Mouse (Mus musculus): ENCODE results near the gene Mettl16. TPM values are rescaled to one million over a fixed set of nuclear protein-coding genes. Genes with fewer than 3 reads are reported as not detected.

The Mettl16 gene
- polyA plus RNA-seq, 1 experiment from 2014 or later: 35.2 TPM

GRCm38 (mm10) chr11:74850998-74851661 is 80.5 kb downstream of the Mettl16 start:
- Histone ChIP-seq H3K36me3 (replicated peaks; ENCODE audit: control insufficient read depth, insufficient read depth) (peaks cover 50% of the 10 kb centered on the region), H3K4me1 (replicated peaks; ENCODE audit: control insufficient read depth, insufficient read depth, low read length) (no peaks in the 10 kb centered on the region), H3K9ac (no peak overlapping the region), H3K9me3 (ENCODE audit: control insufficient read depth, low read length) (no peaks in the 10 kb centered on the region), H3K27me3 (ENCODE audit: control insufficient read depth, insufficient read depth, low read length) (no peaks in the 10 kb centered on the region), H3K4me3 (replicated peaks; ENCODE audit: low read length) (no peak overlapping the region), H3K4me2 (replicated peaks) (no peak overlapping the region), H3K27ac (no peak overlapping the region)
- 85% methylated on average over 14 of the region's 14 CpGs for WGBS
- DNase-seq (ENCODE audit: low spot score): no peak
- ATAC-seq (ENCODE audit: low FRiP score): no peak

- H3K27me3 ChIP-seq (ENCODE audit: control insufficient read depth, insufficient read depth, low read length): no peaks in the 10 kb centered on the region
- peaks cover 74% of the 10 kb centered on the region for H3K36me3 ChIP-seq (replicated peaks; ENCODE audit: control insufficient read depth, insufficient read depth)
- ATAC-seq (ENCODE audit: low FRiP score) (no peak), DNase-seq (ENCODE audit: low spot score) (no peak)
- H3K9ac ChIP-seq: no peak overlapping the region
- no peak overlapping the region for H3K27ac ChIP-seq
- H3K4me3 ChIP-seq (replicated peaks; ENCODE audit: low read length): no peak overlapping the region
- 88% methylated on average over 9 of the region's 9 CpGs for WGBS
- no peaks in the 10 kb centered on the region for H3K4me1 ChIP-seq (replicated peaks; ENCODE audit: control insufficient read depth, insufficient read depth, low read length)
- no peaks in the 10 kb centered on the region for H3K9me3 ChIP-seq (ENCODE audit: control insufficient read depth, low read length)
- H3K4me2 ChIP-seq (replicated peaks): no peak overlapping the region
Observed at GRCm38 (mm10) chr11:74857756-74858155, 87.1 kb downstream of the Mettl16 start.

GRCm38 (mm10) chr11:74862129-74862528 is 91.5 kb downstream of the Mettl16 start:
- Histone ChIP-seq H3K9me3 (ENCODE audit: control insufficient read depth, low read length) (no peaks in the 10 kb centered on the region), H3K27me3 (ENCODE audit: control insufficient read depth, insufficient read depth, low read length) (no peaks in the 10 kb centered on the region), H3K4me1 (replicated peaks; ENCODE audit: control insufficient read depth, insufficient read depth, low read length) (no peaks in the 10 kb centered on the region), H3K27ac (no peak overlapping the region), H3K9ac (no peak overlapping the region), H3K36me3 (replicated peaks; ENCODE audit: control insufficient read depth, insufficient read depth) (peaks cover 89% of the 10 kb centered on the region), H3K4me2 (replicated peaks) (no peak overlapping the region), H3K4me3 (replicated peaks; ENCODE audit: low read length) (no peak overlapping the region)
- no peak for DNase-seq (ENCODE audit: low spot score)
- ATAC-seq (ENCODE audit: low FRiP score): no peak
- WGBS: 89% methylated on average over 5 of the region's 5 CpGs

- WGBS: 32% methylated on average over 11 of the region's 11 CpGs
- ATAC-seq (ENCODE audit: low FRiP score) (no peak), DNase-seq (ENCODE audit: low spot score) (no peak)
- Histone ChIP-seq H3K27ac (no peak overlapping the region), H3K36me3 (replicated peaks; ENCODE audit: control insufficient read depth, insufficient read depth) (peaks cover 89% of the 10 kb centered on the region), H3K4me1 (replicated peaks; ENCODE audit: control insufficient read depth, insufficient read depth, low read length) (no peaks in the 10 kb centered on the region), H3K4me2 (replicated peaks) (no peak overlapping the region), H3K9ac (no peak overlapping the region), H3K4me3 (replicated peaks; ENCODE audit: low read length) (no peak overlapping the region), H3K27me3 (ENCODE audit: control insufficient read depth, insufficient read depth, low read length) (no peaks in the 10 kb centered on the region), H3K9me3 (ENCODE audit: control insufficient read depth, low read length) (no peaks in the 10 kb centered on the region)
Observed at GRCm38 (mm10) chr11:74863471-74863870, 92.8 kb downstream of the Mettl16 start.

GRCm38 (mm10) chr11:74864421-74864820 is 93.8 kb downstream of the Mettl16 start:
- DNase-seq (ENCODE audit: low spot score) (no peak), ATAC-seq (ENCODE audit: low FRiP score) (no peak)
- H3K9ac ChIP-seq: no peak overlapping the region
- no peaks in the 10 kb centered on the region for H3K9me3 ChIP-seq (ENCODE audit: control insufficient read depth, low read length)
- H3K4me3 ChIP-seq (replicated peaks; ENCODE audit: low read length): no peak overlapping the region
- WGBS: 93% methylated on average over 9 of the region's 9 CpGs
- no peaks in the 10 kb centered on the region for H3K27me3 ChIP-seq (ENCODE audit: control insufficient read depth, insufficient read depth, low read length)
- H3K4me2 ChIP-seq (replicated peaks): no peak overlapping the region
- H3K4me1 ChIP-seq (replicated peaks; ENCODE audit: control insufficient read depth, insufficient read depth, low read length): 0 out of 2 replicates have a peak, but pooled peaks cover 3% of the 10 kb centered on the region
- H3K27ac ChIP-seq: no peak overlapping the region
- H3K36me3 ChIP-seq (replicated peaks; ENCODE audit: control insufficient read depth, insufficient read depth): peaks cover 82% of the 10 kb centered on the region

GRCm38 (mm10) chr11:74865252-74865651 is 94.6 kb downstream of the Mettl16 start:
- H3K9me3 ChIP-seq (ENCODE audit: control insufficient read depth, low read length): no peaks in the 10 kb centered on the region
- peaks cover 10% of the 10 kb centered on the region; the same call in 1 of the 2 replicates for H3K4me1 ChIP-seq (replicated peaks; ENCODE audit: control insufficient read depth, insufficient read depth, low read length)
- DNase-seq (ENCODE audit: low spot score) (no peak), ATAC-seq (ENCODE audit: low FRiP score) (no peak)
- no peak overlapping the region for H3K27ac ChIP-seq
- no peak overlapping the region for H3K4me2 ChIP-seq (replicated peaks)
- H3K9ac ChIP-seq: no peak overlapping the region
- no peak overlapping the region for H3K4me3 ChIP-seq (replicated peaks; ENCODE audit: low read length)
- peaks cover 73% of the 10 kb centered on the region for H3K36me3 ChIP-seq (replicated peaks; ENCODE audit: control insufficient read depth, insufficient read depth)
- H3K27me3 ChIP-seq (ENCODE audit: control insufficient read depth, insufficient read depth, low read length): no peaks in the 10 kb centered on the region
- WGBS: 86% methylated on average over 9 of the region's 9 CpGs

- H3K4me3 ChIP-seq (replicated peaks; ENCODE audit: low read length): no peak overlapping the region
- DNase-seq (ENCODE audit: low spot score) (peak; percentile 27), ATAC-seq (ENCODE audit: low FRiP score) (no peak)
- H3K36me3 ChIP-seq (replicated peaks; ENCODE audit: control insufficient read depth, insufficient read depth): peaks cover 60% of the 10 kb centered on the region
- no peak overlapping the region for H3K4me2 ChIP-seq (replicated peaks)
- H3K4me1 ChIP-seq (replicated peaks; ENCODE audit: control insufficient read depth, insufficient read depth, low read length): peaks cover 23% of the 10 kb centered on the region
- H3K27ac ChIP-seq: no peak overlapping the region
- 84% methylated on average over 4 of the region's 4 CpGs for WGBS
- no peak overlapping the region for H3K9ac ChIP-seq
- no peaks in the 10 kb centered on the region for H3K27me3 ChIP-seq (ENCODE audit: control insufficient read depth, insufficient read depth, low read length)
- H3K9me3 ChIP-seq (ENCODE audit: control insufficient read depth, low read length): no peaks in the 10 kb centered on the region
Observed at GRCm38 (mm10) chr11:74866640-74867039, 96.0 kb downstream of the Mettl16 start.

- H3K27ac ChIP-seq: no peak overlapping the region
- no peak overlapping the region for H3K4me2 ChIP-seq (replicated peaks)
- no peak overlapping the region for H3K4me3 ChIP-seq (replicated peaks; ENCODE audit: low read length)
- H3K36me3 ChIP-seq (replicated peaks; ENCODE audit: control insufficient read depth, insufficient read depth): peaks cover 57% of the 10 kb centered on the region
- peaks cover 25% of the 10 kb centered on the region for H3K4me1 ChIP-seq (replicated peaks; ENCODE audit: control insufficient read depth, insufficient read depth, low read length)
- no peak for DNase-seq (ENCODE audit: low spot score)
- WGBS: 92% methylated on average over 2 of the region's 2 CpGs
- no peaks in the 10 kb centered on the region for H3K27me3 ChIP-seq (ENCODE audit: control insufficient read depth, insufficient read depth, low read length)
- no peak overlapping the region for H3K9ac ChIP-seq
- H3K9me3 ChIP-seq (ENCODE audit: control insufficient read depth, low read length): no peaks in the 10 kb centered on the region
- no peak for ATAC-seq (ENCODE audit: low FRiP score)
Observed at GRCm38 (mm10) chr11:74867181-74867580, 96.6 kb downstream of the Mettl16 start.

GRCm38 (mm10) chr11:74868046-74868760 is 97.6 kb downstream of the Mettl16 start:
- no peaks in the 10 kb centered on the region for H3K27me3 ChIP-seq (ENCODE audit: control insufficient read depth, insufficient read depth, low read length)
- peak overlapping the region; percentile 76; the same call in 1 of the 2 replicates for H3K27ac ChIP-seq
- no peak overlapping the region for H3K9ac ChIP-seq

More at GRCm38 (mm10) chr11:74868046-74868760, 97.6 kb downstream of the Mettl16 start:
- WGBS: 85% methylated on average over 13 of the region's 13 CpGs
- Histone ChIP-seq H3K4me3 (replicated peaks; ENCODE audit: low read length) (no peak overlapping the region), H3K9me3 (ENCODE audit: control insufficient read depth, low read length) (no peaks in the 10 kb centered on the region), H3K36me3 (replicated peaks; ENCODE audit: control insufficient read depth, insufficient read depth) (peaks cover 48% of the 10 kb centered on the region), H3K4me2 (replicated peaks) (no peak overlapping the region), H3K4me1 (replicated peaks; ENCODE audit: control insufficient read depth, insufficient read depth, low read length) (peaks cover 25% of the 10 kb centered on the region)
- no peak for DNase-seq (ENCODE audit: low spot score)
- ATAC-seq (ENCODE audit: low FRiP score): no peak

Data from hindbrain, embryonic 14.5 days (tissue).